ENCODE assay signal across 10 mouse cellular contexts in genomic region chr5:113210314-113210713, GRCm38 (mm10). TPM values are rescaled to one million over a fixed set of nuclear protein-coding genes. Genes with fewer than 3 reads are reported as not detected.
DNase-seq lines count a peak whose midpoint lies in the region; ATAC-seq and TF ChIP-seq lines count a peak whose summit lies in the region.
"Had no signal": no experiment of that assay in that cellular context is flagged by ENCODE, and none has a peak within 500 bp of the region (broad histone marks: within the 10 kb centered on the region; RNA-seq: fewer than 3 reads in every experiment).

No protein-coding gene starts in this region.

- no peak overlapping the region for H3K9ac ChIP-seq in intestine, embryonic 14.5 days (ENCODE audit: low read length)
- H3K9ac ChIP-seq in intestine, postnatal 0 days (ENCODE audit: low read depth, low read length), result no peak overlapping the region
- H3K9ac ChIP-seq in forebrain, embryonic 15.5 days (replicated peaks), result no peak overlapping the region
- H3K9ac ChIP-seq in intestine, embryonic 16.5 days (ENCODE audit: low read depth, low read length), result 0 out of 2 replicates have a peak overlapping the region, but pooled peaks have one; percentile 25

- DNase-seq in intestine, embryonic 14.5 days (ENCODE audit: low spot score), result no peak
- DNase-seq in lung, postnatal 36 days, result peak; percentile 70
- DNase-seq in urinary bladder, postnatal 25 days (ENCODE audit: low spot score), result no peak
- no peak for DNase-seq in cerebellum, postnatal 25 days
- DNase-seq in gastrocnemius, postnatal 36 days, result no peak

- H3K9me3 ChIP-seq in intestine, embryonic 14.5 days (ENCODE audit: control insufficient read depth, low read length), result no peaks in the 10 kb centered on the region
- H3K9me3 ChIP-seq in intestine, postnatal 0 days (ENCODE audit: control insufficient read depth), result no peaks in the 10 kb centered on the region
- H3K9me3 ChIP-seq in forebrain, embryonic 15.5 days, result no peaks in the 10 kb centered on the region
- H3K9me3 ChIP-seq in intestine, embryonic 16.5 days (ENCODE audit: control insufficient read depth, low read length), result no peaks in the 10 kb centered on the region

- peak overlapping the region; percentile 80; the same call in 1 of the 2 replicates for H3K27ac ChIP-seq in intestine, embryonic 14.5 days (ENCODE audit: low read depth)
- H3K27ac ChIP-seq in intestine, postnatal 0 days (ENCODE audit: low read depth, low read length), result no peak overlapping the region
- H3K27ac ChIP-seq in forebrain, embryonic 15.5 days (replicated peaks), result 0 out of 2 replicates have a peak overlapping the region, but pooled peaks have one; percentile 72
- peak overlapping the region; percentile 86 for H3K27ac ChIP-seq in intestine, embryonic 16.5 days (ENCODE audit: low read length)

- intact Hi-C loops in gastrocnemius, postnatal 36 days (cut with DNase I), result no loop called here

- H3K4me2 ChIP-seq in intestine, embryonic 14.5 days (ENCODE audit: low read length), result no peak overlapping the region
- H3K4me2 ChIP-seq in intestine, postnatal 0 days (replicated peaks; ENCODE audit: low read depth), result no peak overlapping the region
- H3K4me2 ChIP-seq in forebrain, embryonic 15.5 days (replicated peaks), result no peak overlapping the region
- H3K4me2 ChIP-seq in intestine, embryonic 16.5 days (ENCODE audit: low read depth, low read length), result no peak overlapping the region

- ATAC-seq in intestine, embryonic 14.5 days (replicated peaks; ENCODE audit: low FRiP score, low TSS enrichment, low read depth), result no peak
- no peak for ATAC-seq in intestine, postnatal 0 days
- ATAC-seq in forebrain, embryonic 15.5 days (replicated peaks), result no peak
- ATAC-seq in intestine, embryonic 16.5 days, result no peak

- whole genome bisulfite sequencing in intestine, embryonic 14.5 days, result 79% methylated on average over 6 of the region's 6 CpGs
- 77% methylated on average over 6 of the region's 6 CpGs for WGBS in intestine, postnatal 0 days
- WGBS in forebrain, embryonic 15.5 days, result 83% methylated on average over 6 of the region's 6 CpGs
- 80% methylated on average over 6 of the region's 6 CpGs for WGBS in intestine, embryonic 16.5 days

- no peak for TF ChIP-seq CTCF in intestine, postnatal 0 days (IDR thresholded peaks at IDR 0.05; ENCODE audit: low read depth)

- H3K27me3 ChIP-seq in intestine, embryonic 14.5 days (replicated peaks; ENCODE audit: control insufficient read depth, insufficient read depth, low read length), result no peaks in the 10 kb centered on the region
- H3K27me3 ChIP-seq in intestine, postnatal 0 days (replicated peaks; ENCODE audit: control insufficient read depth, insufficient read depth, low read length), result no peaks in the 10 kb centered on the region
- H3K27me3 ChIP-seq in forebrain, embryonic 15.5 days, result no peaks in the 10 kb centered on the region
- H3K27me3 ChIP-seq in intestine, embryonic 16.5 days (replicated peaks; ENCODE audit: control insufficient read depth, insufficient read depth, low read length), result no peaks in the 10 kb centered on the region

- H3K36me3 ChIP-seq in intestine, embryonic 14.5 days (ENCODE audit: control insufficient read depth, insufficient read depth, low read length), result no peaks in the 10 kb centered on the region
- peaks cover 5% of the 10 kb centered on the region; the same call in 1 of the 2 replicates for H3K36me3 ChIP-seq in intestine, postnatal 0 days (ENCODE audit: control insufficient read depth, insufficient read depth)
- no peaks in the 10 kb centered on the region for H3K36me3 ChIP-seq in forebrain, embryonic 15.5 days
- H3K36me3 ChIP-seq in intestine, embryonic 16.5 days (ENCODE audit: control insufficient read depth, insufficient read depth, low read length), result no peaks in the 10 kb centered on the region

- peaks cover 30% of the 10 kb centered on the region for H3K4me1 ChIP-seq in intestine, embryonic 14.5 days (replicated peaks; ENCODE audit: control insufficient read depth, insufficient read depth, low read length)
- no peaks in the 10 kb centered on the region; the same call in 1 of the 2 replicates for H3K4me1 ChIP-seq in intestine, postnatal 0 days (replicated peaks; ENCODE audit: control insufficient read depth, insufficient read depth, low read length)
- peaks cover 21% of the 10 kb centered on the region for H3K4me1 ChIP-seq in forebrain, embryonic 15.5 days
- H3K4me1 ChIP-seq in intestine, embryonic 16.5 days (ENCODE audit: control insufficient read depth, insufficient read depth, low read length), result peaks cover 50% of the 10 kb centered on the region

- no peak overlapping the region for H3K4me3 ChIP-seq in intestine, embryonic 14.5 days (ENCODE audit: low read depth, low read length)
- H3K4me3 ChIP-seq in intestine, postnatal 0 days (ENCODE audit: low read depth, low read length), result no peak overlapping the region
- no peak overlapping the region for H3K4me3 ChIP-seq in forebrain, embryonic 15.5 days
- no peak overlapping the region for H3K4me3 ChIP-seq in intestine, embryonic 16.5 days (ENCODE audit: low read length)

RNA-seq across cellular contexts. Expression of gene 2900026A02Rik, which starts 10.7 kb away (rescaled TPM):
- 6.9 TPM in 2 replicates for polyA plus RNA-seq in intestine, embryonic 14.5 days (2014; fragmentation: Nextera tagmentation; extraction: Ambion mirVana)
- polyA plus RNA-seq in intestine, postnatal 0 days (2015; fragmentation: Nextera tagmentation; extraction: Ambion mirVana), result 8.0 and 10.4 TPM in 2 replicates
- polyA plus RNA-seq in forebrain, embryonic 15.5 days (2015; fragmentation: Nextera tagmentation; extraction: Ambion mirVana), result 4.4 and 4.9 TPM in 2 replicates
- polyA plus RNA-seq in intestine, embryonic 16.5 days (2015; fragmentation: Nextera tagmentation; extraction: Ambion mirVana), result 8.3 and 9.5 TPM in 2 replicates
- 10 to 100 TPM; 22.3 to 23.0 TPM for total RNA-seq in gastrocnemius, postnatal 36 days (2021)

RNA-seq across cellular contexts. Expression of gene Tmem211, which starts 16.4 kb away (rescaled TPM):
- polyA plus RNA-seq in intestine, embryonic 14.5 days (2014; fragmentation: Nextera tagmentation; extraction: Ambion mirVana), result not detected in 2 replicates
- polyA plus RNA-seq in intestine, postnatal 0 days (2015; fragmentation: Nextera tagmentation; extraction: Ambion mirVana), result not detected in 2 replicates
- not detected in 2 replicates for polyA plus RNA-seq in forebrain, embryonic 15.5 days (2015; fragmentation: Nextera tagmentation; extraction: Ambion mirVana)
- polyA plus RNA-seq in intestine, embryonic 16.5 days (2015; fragmentation: Nextera tagmentation; extraction: Ambion mirVana), result 0.13 and 0.28 TPM in 2 replicates
- not detected for total RNA-seq in gastrocnemius, postnatal 36 days (2021)
- total RNA-seq: CH12.LX; left cerebral cortex, adult 8-10 months had no signal
